Mouse (Mus musculus) right cerebral cortex, postnatal 14 days (tissue): Measurements from ENCODE around the gene Dusp6.
A peak's percentile ranks its signal among the peaks of the same experiment; 100 is the strongest.

Experiments
- DNase-seq: peaks from one replicate; pipeline ENCODE4 v3.0.0; 2022

Dusp6 gene

DNA sequence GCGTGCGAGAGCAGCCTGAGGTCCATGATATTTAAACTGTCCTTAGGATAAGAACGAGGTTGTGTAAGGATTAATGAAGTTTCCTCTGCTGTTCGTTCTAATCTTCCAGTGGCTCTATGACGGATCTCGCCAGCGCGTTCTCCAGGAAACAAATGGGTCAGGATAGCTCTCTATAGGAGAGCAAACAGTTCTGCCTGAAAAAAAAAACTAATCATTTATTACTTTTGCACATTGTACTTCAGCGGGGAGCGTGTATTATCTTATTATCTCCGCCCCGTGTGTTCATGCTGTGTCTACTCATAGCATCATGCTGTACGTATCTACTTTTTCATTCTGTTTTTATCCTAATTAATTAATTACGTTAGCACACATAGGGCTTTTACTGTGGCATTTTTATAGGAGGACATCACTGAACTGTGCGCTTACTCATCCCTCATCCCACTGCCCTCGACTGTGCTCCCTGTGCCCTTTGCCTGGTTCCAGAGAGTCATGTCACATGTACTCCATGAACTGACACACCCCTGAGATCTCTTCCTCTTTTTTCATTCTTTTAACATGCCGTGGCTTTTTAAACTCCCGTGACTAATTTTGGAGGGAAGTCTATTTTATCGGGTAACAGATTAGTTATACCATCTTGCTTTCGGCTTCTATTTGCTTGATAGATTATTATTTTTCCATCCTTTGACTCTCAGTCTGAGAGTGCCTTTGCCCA is 16.1 kb upstream of the Dusp6 start:
- no peak for DNase-seq

GRCm38 (mm10) chr10:99250874-99251281 is 12.2 kb upstream of the Dusp6 start:
- DNase-seq: no peak

GRCm38 (mm10) chr10:99253412-99253811 is 9.6 kb upstream of the Dusp6 start:
- DNase-seq: no peak

DNA sequence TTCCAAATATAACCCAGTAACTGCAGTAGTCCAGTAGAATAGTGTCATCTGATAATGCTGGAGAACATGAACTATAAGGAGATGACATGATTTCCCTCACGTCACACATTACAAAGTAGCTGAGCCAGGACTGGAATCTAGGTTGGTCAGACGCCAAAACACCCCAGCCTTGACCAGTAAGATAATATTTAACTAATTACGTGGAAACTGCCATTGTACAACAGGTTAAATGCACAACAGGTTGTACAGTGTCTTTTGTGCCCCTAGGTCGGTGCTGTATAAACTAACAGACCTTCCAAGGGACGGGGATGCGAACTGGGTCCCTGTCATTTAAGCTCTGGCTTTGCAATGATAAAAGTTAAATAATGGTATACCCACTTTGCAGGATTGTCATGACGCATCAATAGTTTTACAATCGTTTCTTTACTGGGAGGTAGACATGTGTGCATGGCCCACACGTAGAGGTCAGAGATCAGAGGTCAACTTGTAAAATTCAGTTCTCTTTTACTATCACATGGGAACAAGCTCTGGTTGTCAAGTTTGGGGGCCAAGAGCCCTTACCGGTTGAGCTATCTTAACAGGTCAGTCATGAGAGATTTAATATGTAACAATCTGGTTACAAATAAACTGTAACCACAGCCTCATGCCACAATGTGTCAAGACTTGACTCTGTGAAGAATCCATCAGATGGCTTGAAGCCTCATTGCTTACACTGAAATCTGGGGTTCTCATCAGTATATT is 7.0 kb upstream of the Dusp6 start:
- no peak for DNase-seq

- no peak for DNase-seq
These were observed 5.5 kb upstream of the Dusp6 start for GRCm38 (mm10) chr10:99257531-99257930.

DNA sequence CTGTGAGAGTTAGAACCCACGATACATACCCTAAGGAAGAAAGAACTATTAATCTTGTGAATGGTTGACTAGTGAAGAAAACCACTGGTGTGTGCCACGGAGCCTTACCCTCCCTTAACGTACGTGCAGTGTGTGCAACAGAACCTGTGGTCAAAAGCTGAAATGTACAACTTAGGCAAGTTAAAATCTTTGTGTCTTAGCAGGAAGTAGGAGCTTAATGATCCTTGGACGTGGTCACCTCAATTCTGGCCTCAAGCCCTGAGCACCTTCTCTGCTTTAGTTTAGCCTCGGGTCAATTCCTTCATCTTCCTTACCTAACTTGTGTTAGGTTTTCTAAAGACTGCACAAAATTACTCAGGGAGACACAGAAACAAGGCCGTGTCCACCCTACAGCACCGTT is 3.2 kb upstream of the Dusp6 start:
- DNase-seq: no peak

GRCm38 (mm10) chr10:99261151-99261635 is 1.8 kb upstream of the Dusp6 start:
- peak; percentile 76 for DNase-seq

GRCm38 (mm10) chr10:99261636-99262318 is 1.3 kb upstream of the Dusp6 start:
- peak; percentile 74 for DNase-seq

DNA sequence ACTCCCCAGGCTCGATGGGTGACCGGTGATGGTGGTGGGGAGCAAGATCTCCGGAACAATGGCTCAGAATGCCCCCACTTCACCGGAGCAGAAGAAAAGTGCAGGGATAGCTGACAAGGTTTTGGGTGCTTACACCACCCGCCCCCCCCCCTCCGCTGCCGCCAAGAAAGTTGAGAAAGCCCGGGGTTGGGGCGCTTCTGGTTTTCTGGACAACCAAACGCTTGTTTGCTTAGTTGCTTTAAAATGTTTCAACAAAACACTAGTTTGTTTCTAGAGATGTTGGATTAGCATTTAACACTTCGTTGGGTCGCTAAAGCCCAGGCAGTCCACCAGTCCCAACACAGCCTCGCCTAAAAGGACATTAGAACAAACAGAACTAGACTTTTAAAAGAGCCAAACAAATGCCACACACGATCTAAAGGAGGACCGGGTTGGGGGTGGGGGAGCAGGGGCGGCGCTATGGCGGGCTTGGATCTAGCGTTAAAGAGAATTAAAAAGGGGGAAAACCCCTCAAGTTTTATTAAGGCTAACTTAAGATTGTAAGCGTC is 638 bp upstream of the Dusp6 start:
- no peak for DNase-seq

- peak; percentile 50 for DNase-seq
These were observed 589 bp downstream of the Dusp6 start for GRCm38 (mm10) chr10:99263419-99264221.

GRCm38 (mm10) chr10:99264301-99265010 is 1.4 kb downstream of the Dusp6 start:
- DNase-seq: peak; percentile 32

DNA sequence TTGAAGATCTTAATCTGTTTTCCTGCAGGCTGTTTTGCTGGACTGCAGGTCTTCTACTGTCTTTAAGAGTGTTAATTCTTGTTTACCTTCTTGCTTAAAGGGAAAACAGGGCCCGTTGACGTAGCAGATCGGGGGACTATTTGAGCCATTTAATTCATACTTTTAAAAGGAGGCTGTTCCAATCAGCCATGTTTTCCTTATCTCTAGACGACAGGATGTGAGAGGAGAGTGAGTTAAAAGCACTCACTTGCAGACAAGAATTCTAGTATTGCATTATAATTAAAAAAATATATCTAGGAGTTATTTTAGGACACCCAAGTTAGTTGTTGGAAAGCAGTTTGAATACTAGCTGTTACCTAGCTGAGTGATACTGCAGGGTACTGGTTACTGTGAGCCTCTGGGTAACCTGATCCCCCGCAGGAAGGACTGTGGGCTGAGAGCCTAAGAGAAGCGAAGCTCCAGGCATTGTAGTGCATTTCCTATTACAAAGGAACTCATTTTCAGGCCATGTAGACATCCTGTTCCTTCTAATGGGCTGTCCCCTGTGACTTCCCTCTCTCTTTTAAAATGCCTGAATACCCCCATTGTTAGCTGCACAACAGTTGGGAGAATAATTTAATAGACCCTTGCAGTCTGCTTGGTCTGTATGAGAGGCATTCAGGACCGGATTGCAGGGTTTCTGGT is 2.1 kb downstream of the Dusp6 start:
- DNase-seq: no peak

GRCm38 (mm10) chr10:99266025-99266424 is 3.0 kb downstream of the Dusp6 start:
- no peak for DNase-seq

DNA sequence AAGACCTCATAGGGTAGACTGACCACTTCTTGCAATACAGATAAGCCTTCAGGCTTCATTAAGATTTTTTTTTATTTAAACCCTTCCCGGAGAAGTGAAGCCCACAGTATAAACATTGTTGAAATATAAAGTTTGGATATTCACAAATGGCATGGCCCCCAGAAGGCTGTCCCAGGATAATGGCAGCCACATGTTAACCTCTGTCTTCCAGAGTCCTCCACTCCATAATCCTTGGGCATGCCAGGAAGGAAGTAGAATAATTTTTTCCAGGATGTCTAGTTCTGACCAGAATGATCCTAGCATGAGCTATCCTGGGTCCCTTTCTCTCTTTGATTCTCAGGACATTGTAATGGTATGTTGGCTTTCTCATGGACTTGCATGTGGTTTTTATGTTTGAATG is 4.6 kb downstream of the Dusp6 start:
- DNase-seq: no peak

- DNase-seq: no peak
These were observed 5.6 kb downstream of the Dusp6 start for GRCm38 (mm10) chr10:99268421-99269300.

DNA sequence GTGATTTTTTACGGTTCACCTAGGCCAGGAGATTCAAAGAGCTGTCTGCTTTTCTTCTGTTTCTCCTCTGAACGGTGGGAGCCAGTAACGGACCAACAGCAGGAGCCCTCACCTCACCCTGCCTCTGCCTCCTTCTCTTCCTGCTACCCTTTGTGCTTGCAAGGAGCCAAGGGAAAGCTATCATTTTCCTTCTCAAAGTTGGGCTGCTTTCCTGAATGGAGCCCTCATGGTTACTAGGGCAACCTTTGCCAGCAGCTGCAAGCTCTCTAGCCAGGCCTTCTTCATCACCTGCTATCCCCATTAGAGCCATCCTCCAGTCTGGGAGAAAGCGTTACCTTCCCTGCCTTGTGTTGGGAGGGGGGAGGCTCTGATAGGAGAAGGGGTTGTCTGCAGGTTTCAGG is 6.3 kb downstream of the Dusp6 start:
- DNase-seq: no peak

DNA sequence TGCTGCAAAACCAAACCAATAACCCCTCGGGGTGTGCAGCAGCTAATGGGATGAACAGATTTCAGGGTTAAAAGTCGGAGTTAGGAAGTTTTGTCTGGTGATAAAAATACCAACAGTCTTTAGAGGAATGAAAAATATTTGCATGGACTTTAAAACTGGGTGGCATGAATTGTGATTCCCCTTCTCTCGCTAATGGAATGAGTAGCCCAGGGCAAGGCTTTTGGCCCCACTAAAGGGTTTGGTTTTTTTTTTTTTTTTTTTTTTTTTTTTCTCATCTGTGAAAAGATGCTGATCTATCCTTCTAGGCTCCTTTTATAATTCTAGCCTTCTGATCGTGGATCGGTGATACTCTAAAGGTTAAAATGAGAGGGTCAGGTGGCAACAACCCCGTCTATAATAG is 6.7 kb downstream of the Dusp6 start:
- DNase-seq: no peak

DNA sequence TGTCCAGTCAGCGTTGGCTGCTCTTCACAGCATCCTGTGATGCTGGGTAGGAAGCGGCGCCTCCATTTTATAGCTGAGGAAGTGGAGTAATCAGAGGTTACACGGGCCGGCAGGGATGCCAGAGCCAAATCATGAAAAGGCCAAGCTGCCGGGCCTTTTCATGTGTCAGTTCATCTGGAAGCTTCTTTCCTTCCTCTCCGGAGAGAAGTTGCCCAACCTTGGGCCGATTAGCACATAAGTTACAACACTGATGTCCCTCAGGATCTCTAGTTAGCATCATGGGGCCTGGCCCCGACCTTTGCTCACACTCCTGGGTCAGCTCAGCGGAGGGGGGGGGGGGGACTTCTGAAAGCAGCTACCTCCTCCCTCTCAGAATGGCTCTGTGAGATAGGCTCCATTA is 7.4 kb downstream of the Dusp6 start:
- no peak for DNase-seq

DNA sequence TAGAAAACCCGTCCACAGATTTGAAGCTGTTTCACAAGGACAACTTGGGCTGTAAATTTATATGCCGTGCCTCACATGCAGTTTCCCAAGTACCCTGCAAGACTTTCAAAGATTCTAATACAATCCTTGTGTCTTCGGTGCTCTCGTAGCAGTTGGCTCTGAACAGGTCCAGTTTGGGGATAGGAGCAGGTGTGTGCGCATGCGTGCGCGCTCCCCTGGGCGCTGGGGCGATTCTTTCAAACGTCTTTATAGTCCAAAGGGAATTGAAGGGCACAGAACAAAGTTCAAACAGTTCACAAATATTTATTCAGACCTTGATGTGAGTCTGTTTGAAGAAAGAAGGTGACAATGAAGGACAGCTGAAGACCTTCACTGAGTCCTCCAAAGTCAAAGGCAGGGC is 8.0 kb downstream of the Dusp6 start:
- no peak for DNase-seq

DNA sequence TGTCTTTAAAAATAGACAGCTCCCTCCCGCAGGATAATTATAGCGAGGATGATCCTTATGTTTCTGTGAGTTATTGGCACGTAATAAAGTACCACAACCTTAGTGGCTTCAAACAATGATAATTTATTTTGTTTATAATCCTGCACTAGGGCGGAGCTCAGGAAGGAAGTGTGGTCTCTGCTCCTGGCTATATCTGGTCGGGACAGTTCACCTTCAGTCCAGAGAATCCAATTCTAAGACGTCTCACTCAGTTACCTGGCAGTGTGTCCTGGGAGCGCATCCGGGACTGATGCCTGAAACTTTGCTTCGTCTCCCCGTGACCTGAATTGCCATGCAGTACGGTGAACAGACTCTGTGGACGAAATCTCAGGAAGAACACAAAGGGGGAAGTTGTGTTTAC is 10.0 kb downstream of the Dusp6 start:
- DNase-seq: no peak
